Mouse (Mus musculus): ENCODE measurements around the gene Hbb-bs. TPM values are rescaled to one million over a fixed set of nuclear protein-coding genes. Genes with fewer than 3 reads are reported as not detected.

The Hbb-bs gene
- polyA plus RNA-seq, 1 experiment: 1,292 TPM

Other genes starting within 250 kb of the Hbb-bs start
- gene Olfr618, start 238.0 kb downstream of the Hbb-bs start, polyA plus RNA-seq (2012; rRNA removed): not detected in 2 replicates
- gene Olfr619, start 227.5 kb downstream of the Hbb-bs start, polyA plus RNA-seq (2012; rRNA removed): not detected in 2 replicates
- gene Olfr620, start 215.6 kb downstream of the Hbb-bs start, polyA plus RNA-seq (2012; rRNA removed): not detected in 2 replicates
- gene Olfr622, start 185.4 kb downstream of the Hbb-bs start, polyA plus RNA-seq (2012; rRNA removed): not detected in 2 replicates
- not detected in 2 replicates for gene Olfr623, start 164.4 kb downstream of the Hbb-bs start, polyA plus RNA-seq (2012; rRNA removed)
- gene Olfr624, start 156.9 kb downstream of the Hbb-bs start, polyA plus RNA-seq (2012; rRNA removed): not detected in 2 replicates
- not detected in 2 replicates for gene Olfr625-ps1, start 145.4 kb downstream of the Hbb-bs start, polyA plus RNA-seq (2012; rRNA removed)
- not detected in 2 replicates for gene Olfr243, start 113.4 kb downstream of the Hbb-bs start, polyA plus RNA-seq (2012; rRNA removed)
- gene Olfr628, start 97.7 kb downstream of the Hbb-bs start, polyA plus RNA-seq (2012; rRNA removed): not detected in 2 replicates
- gene Olfr629, start 83.2 kb downstream of the Hbb-bs start, polyA plus RNA-seq (2012; rRNA removed): not detected in 2 replicates
- gene Olfr630, start 70.8 kb downstream of the Hbb-bs start, polyA plus RNA-seq (2012; rRNA removed): not detected in 2 replicates
- not detected in 2 replicates for gene Olfr69, start 56.5 kb downstream of the Hbb-bs start, polyA plus RNA-seq (2012; rRNA removed)
- not detected in 2 replicates for gene Olfr68, start 48.4 kb downstream of the Hbb-bs start, polyA plus RNA-seq (2012; rRNA removed)
- not detected in 2 replicates for gene Olfr67, start 36.3 kb downstream of the Hbb-bs start, polyA plus RNA-seq (2012; rRNA removed)
- gene Hbb-bt, start 14.1 kb downstream of the Hbb-bs start, polyA plus RNA-seq (2012; rRNA removed): 64.2 and 175 TPM in 2 replicates
- not detected in 2 replicates for gene Hbb-bh2, start 12.4 kb upstream of the Hbb-bs start, polyA plus RNA-seq (2012; rRNA removed)
- gene Hbb-bh1, start 15.1 kb upstream of the Hbb-bs start, polyA plus RNA-seq (2012; rRNA removed): 0.41 TPM in 1 of 2 replicates, not detected in the other
- 1.3 and 2.3 TPM in 2 replicates for gene Hbb-y, start 25.1 kb upstream of the Hbb-bs start, polyA plus RNA-seq (2012; rRNA removed)
- not detected in 2 replicates for gene Olfr66, start 58.2 kb upstream of the Hbb-bs start, polyA plus RNA-seq (2012; rRNA removed)
- gene Olfr64, start 66.4 kb upstream of the Hbb-bs start, polyA plus RNA-seq (2012; rRNA removed): not detected in 2 replicates
- not detected in 2 replicates for gene Olfr65, start 75.4 kb upstream of the Hbb-bs start, polyA plus RNA-seq (2012; rRNA removed)
- gene Olfr631, start 100.7 kb upstream of the Hbb-bs start, polyA plus RNA-seq (2012; rRNA removed): not detected in 2 replicates
- not detected in 2 replicates for gene Olfr632, start 106.3 kb upstream of the Hbb-bs start, polyA plus RNA-seq (2012; rRNA removed)
- gene Olfr633, start 116.3 kb upstream of the Hbb-bs start, polyA plus RNA-seq (2012; rRNA removed): not detected in 2 replicates
- gene Olfr635, start 143.1 kb upstream of the Hbb-bs start, polyA plus RNA-seq (2012; rRNA removed): not detected in 2 replicates
- gene Olfr638, start 170.7 kb upstream of the Hbb-bs start, polyA plus RNA-seq (2012; rRNA removed): not detected in 2 replicates
- 0.02 TPM in 1 of 2 replicates, not detected in the other for gene Olfr639, start 189.2 kb upstream of the Hbb-bs start, polyA plus RNA-seq (2012; rRNA removed)
- gene Olfr640, start 197.5 kb upstream of the Hbb-bs start, polyA plus RNA-seq (2012; rRNA removed): not detected in 2 replicates
- gene Olfr641, start 207.3 kb upstream of the Hbb-bs start, polyA plus RNA-seq (2012; rRNA removed): not detected in 2 replicates
- not detected in 2 replicates for gene Olfr642, start 224.6 kb upstream of the Hbb-bs start, polyA plus RNA-seq (2012; rRNA removed)
- gene 4930516K23Rik, start 233.3 kb upstream of the Hbb-bs start, polyA plus RNA-seq (2012; rRNA removed): not detected in 2 replicates
- gene Olfr644, start 243.8 kb upstream of the Hbb-bs start, polyA plus RNA-seq (2012; rRNA removed): not detected in 2 replicates

Measured in cerebellum, adult 2 months (tissue).